Mouse (Mus musculus): ENCODE measurements around the gene Gpr1. TPM values are rescaled to one million over a fixed set of nuclear protein-coding genes. Genes with fewer than 3 reads are reported as not detected.
"Not testable (repeated sequence)": the region's sequence is repeated elsewhere in the genome, so short reads cannot be mapped to it uniquely, and the experiment has no call there.

The Gpr1 gene
- polyA plus RNA-seq, 1 experiment from 2014 or later: 0.66 TPM

- H3K9ac ChIP-seq: no peak overlapping the region
- no peaks in the 10 kb centered on the region for H3K27me3 ChIP-seq (replicated peaks)
- no peaks in the 10 kb centered on the region for H3K4me1 ChIP-seq
- no peaks in the 10 kb centered on the region for H3K9me3 ChIP-seq
- H3K4me2 ChIP-seq: no peak overlapping the region
- H3K4me3 ChIP-seq: no peak overlapping the region
- H3K27ac ChIP-seq: no peak overlapping the region
- ATAC-seq (replicated peaks): no peak
- H3K36me3 ChIP-seq (replicated peaks): no peaks in the 10 kb centered on the region
- WGBS: 93% methylated on average over 11 of the region's 11 CpGs
Measured at GRCm38 (mm10) chr1:63192306-63193065, 21.9 kb downstream of the Gpr1 start.

- Histone ChIP-seq H3K4me2 (no peak overlapping the region), H3K27me3 (replicated peaks) (no peaks in the 10 kb centered on the region), H3K27ac (no peak overlapping the region), H3K4me3 (no peak overlapping the region), H3K9ac (no peak overlapping the region), H3K4me1 (no peaks in the 10 kb centered on the region), H3K36me3 (replicated peaks) (no peaks in the 10 kb centered on the region), H3K9me3 (no peaks in the 10 kb centered on the region)
- 69% methylated on average over 8 of the region's 8 CpGs for WGBS
- ATAC-seq (replicated peaks): no peak
Measured at GRCm38 (mm10) chr1:63190851-63191250, 23.5 kb downstream of the Gpr1 start.

- Histone ChIP-seq H3K36me3 (replicated peaks) (no peaks in the 10 kb centered on the region), H3K4me3 (no peak overlapping the region), H3K9ac (no peak overlapping the region), H3K27ac (no peak overlapping the region), H3K4me1 (no peaks in the 10 kb centered on the region), H3K9me3 (no peaks in the 10 kb centered on the region), H3K27me3 (replicated peaks) (no peaks in the 10 kb centered on the region), H3K4me2 (no peak overlapping the region)
- 91% methylated on average over 3 of the region's 3 CpGs for WGBS
- no peak for ATAC-seq (replicated peaks)
Measured at GRCm38 (mm10) chr1:63188536-63188935, 25.8 kb downstream of the Gpr1 start.

GRCm38 (mm10) chr1:63185430-63185829 lies 28.9 kb downstream of the Gpr1 start:
- not testable (repeated sequence) for H3K9me3 ChIP-seq; H3K27me3 ChIP-seq (replicated peaks); H3K36me3 ChIP-seq (replicated peaks); H3K9ac ChIP-seq; H3K27ac ChIP-seq; ATAC-seq (replicated peaks); H3K4me2 ChIP-seq; H3K4me1 ChIP-seq; H3K4me3 ChIP-seq
- 92% methylated on average over 6 of the region's 6 CpGs for WGBS

- H3K9ac ChIP-seq: no peak overlapping the region
- 54% methylated on average over 10 of the region's 10 CpGs for WGBS
Measured at GRCm38 (mm10) chr1:63182636-63183270, 31.6 kb downstream of the Gpr1 start.

GRCm38 (mm10) chr1:63182212-63182611 lies 32.1 kb downstream of the Gpr1 start:
- Histone ChIP-seq H3K9me3 (no peaks in the 10 kb centered on the region), H3K4me1 (peaks cover 14% of the 10 kb centered on the region), H3K9ac (no peak overlapping the region), H3K4me3 (no peak overlapping the region), H3K27ac (no peak overlapping the region), H3K36me3 (replicated peaks) (no peaks in the 10 kb centered on the region; the same call in 1 of the 2 replicates), H3K27me3 (replicated peaks) (no peaks in the 10 kb centered on the region), H3K4me2 (no peak overlapping the region)
- 78% methylated on average over 5 of the region's 5 CpGs for WGBS
- no peak for ATAC-seq (replicated peaks)

More at GRCm38 (mm10) chr1:63182636-63183270, 31.6 kb downstream of the Gpr1 start:
- Histone ChIP-seq H3K27me3 (replicated peaks) (no peaks in the 10 kb centered on the region), H3K36me3 (replicated peaks) (no peaks in the 10 kb centered on the region; the same call in 1 of the 2 replicates), H3K27ac (peak overlapping the region; percentile 41; the same call in 1 of the 2 replicates), H3K4me1 (peaks cover 11% of the 10 kb centered on the region), H3K4me3 (no peak overlapping the region), H3K9me3 (no peaks in the 10 kb centered on the region), H3K4me2 (no peak overlapping the region)
- 0 out of 2 replicates have a peak, but pooled peaks have one; percentile 13 for ATAC-seq (replicated peaks)

GRCm38 (mm10) chr1:63181480-63181879 lies 32.9 kb downstream of the Gpr1 start:
- peaks cover 14% of the 10 kb centered on the region for H3K4me1 ChIP-seq
- peak overlapping the region; percentile 57; the same call in 1 of the 2 replicates for H3K27ac ChIP-seq
- H3K4me2 ChIP-seq: no peak overlapping the region
- H3K36me3 ChIP-seq (replicated peaks): no peaks in the 10 kb centered on the region; the same call in 1 of the 2 replicates
- H3K9me3 ChIP-seq: no peaks in the 10 kb centered on the region
- H3K27me3 ChIP-seq (replicated peaks): no peaks in the 10 kb centered on the region
- H3K4me3 ChIP-seq: no peak overlapping the region
- no peak overlapping the region for H3K9ac ChIP-seq
- WGBS: 100% methylated on average over 1 of the region's 1 CpGs
- ATAC-seq (replicated peaks): no peak; the same call in 1 of the 2 replicates

GRCm38 (mm10) chr1:63181019-63181418 lies 33.3 kb downstream of the Gpr1 start:
- no peak overlapping the region for H3K4me2 ChIP-seq
- ATAC-seq (replicated peaks): peak; percentile 79
- peaks cover 14% of the 10 kb centered on the region for H3K4me1 ChIP-seq
- no peaks in the 10 kb centered on the region; the same call in 1 of the 2 replicates for H3K36me3 ChIP-seq (replicated peaks)
- H3K27me3 ChIP-seq (replicated peaks): no peaks in the 10 kb centered on the region
- H3K27ac ChIP-seq: peak overlapping the region; percentile 57; the same call in 1 of the 2 replicates
- H3K9ac ChIP-seq: no peak overlapping the region
- H3K4me3 ChIP-seq: no peak overlapping the region
- 3% methylated on average over 3 of the region's 3 CpGs for WGBS
- no peaks in the 10 kb centered on the region for H3K9me3 ChIP-seq

- ATAC-seq (replicated peaks); H3K4me2 ChIP-seq; H3K9me3 ChIP-seq; H3K27me3 ChIP-seq (replicated peaks); H3K27ac ChIP-seq; H3K36me3 ChIP-seq (replicated peaks); H3K4me3 ChIP-seq; H3K9ac ChIP-seq: not testable (repeated sequence)
- 69% methylated on average over 4 of the region's 4 CpGs for WGBS
- peaks cover 18% of the 10 kb centered on the region for H3K4me1 ChIP-seq
Measured at GRCm38 (mm10) chr1:63180575-63180974, 33.8 kb downstream of the Gpr1 start.

GRCm38 (mm10) chr1:63180122-63180521 lies 34.2 kb downstream of the Gpr1 start:
- Histone ChIP-seq H3K4me3 (no peak overlapping the region), H3K27ac (no peak overlapping the region), H3K9me3 (no peaks in the 10 kb centered on the region), H3K9ac (no peak overlapping the region), H3K27me3 (replicated peaks) (no peaks in the 10 kb centered on the region), H3K4me2 (no peak overlapping the region), H3K36me3 (replicated peaks) (no peaks in the 10 kb centered on the region; the same call in 1 of the 2 replicates), H3K4me1 (peaks cover 22% of the 10 kb centered on the region)
- WGBS: 93% methylated on average over 4 of the region's 4 CpGs
- no peak for ATAC-seq (replicated peaks)

GRCm38 (mm10) chr1:63178308-63178707 lies 36.0 kb downstream of the Gpr1 start:
- Histone ChIP-seq H3K27me3 (replicated peaks) (no peaks in the 10 kb centered on the region), H3K9me3 (no peaks in the 10 kb centered on the region), H3K4me3 (peak overlapping the region; percentile 72), H3K4me2 (peak overlapping the region; percentile 83; the same call in 1 of the 2 replicates), H3K4me1 (peaks cover 29% of the 10 kb centered on the region), H3K36me3 (replicated peaks) (no peaks in the 10 kb centered on the region; the same call in 1 of the 2 replicates), H3K9ac (no peak overlapping the region), H3K27ac (no peak overlapping the region)
- 77% methylated on average over 3 of the region's 3 CpGs for WGBS
- no peak for ATAC-seq (replicated peaks)

- H3K4me3 ChIP-seq: peak within 1 kb of the TSS; percentile 72
- no peaks in the 10 kb centered on the region for H3K27me3 ChIP-seq (replicated peaks)
- peak; percentile 94 for ATAC-seq (replicated peaks)
- H3K9me3 ChIP-seq: no peaks in the 10 kb centered on the region
- H3K4me2 ChIP-seq: peak within 1 kb of the TSS; percentile 83
- WGBS: under 1% methylated on average over 72 of the region's 72 CpGs
- H3K27ac ChIP-seq: peak within 1 kb of the TSS; percentile 92
- peak within 1 kb of the TSS; percentile 86 for H3K9ac ChIP-seq
- H3K36me3 ChIP-seq (replicated peaks): no peaks in the 10 kb centered on the region; the same call in 1 of the 2 replicates
- H3K4me1 ChIP-seq: peaks cover 26% of the 10 kb centered on the region
Measured at GRCm38 (mm10) chr1:63176604-63177421, 37.5 kb downstream of the Gpr1 start, which contains the start of the genes Eef1b2 and Ndufs1. Gene Eef1b2 (plus strand): TSS chr1:63176825. Gene Ndufs1 (minus strand): TSS chr1:63176833.

Measured in midbrain, embryonic 15.5 days (tissue).